Mouse (Mus musculus): ENCODE data around the gene Gm15737. TPM values are rescaled to one million over a fixed set of nuclear protein-coding genes. Genes with fewer than 3 reads are reported as not detected.

The Gm15737 gene
- total RNA-seq (2021) = under 1 TPM; 0.36 to 0.37 TPM
- long read RNA-seq, experiment 1 = 0 reads
- long read RNA-seq, experiment 2 = 0 reads

DNA sequence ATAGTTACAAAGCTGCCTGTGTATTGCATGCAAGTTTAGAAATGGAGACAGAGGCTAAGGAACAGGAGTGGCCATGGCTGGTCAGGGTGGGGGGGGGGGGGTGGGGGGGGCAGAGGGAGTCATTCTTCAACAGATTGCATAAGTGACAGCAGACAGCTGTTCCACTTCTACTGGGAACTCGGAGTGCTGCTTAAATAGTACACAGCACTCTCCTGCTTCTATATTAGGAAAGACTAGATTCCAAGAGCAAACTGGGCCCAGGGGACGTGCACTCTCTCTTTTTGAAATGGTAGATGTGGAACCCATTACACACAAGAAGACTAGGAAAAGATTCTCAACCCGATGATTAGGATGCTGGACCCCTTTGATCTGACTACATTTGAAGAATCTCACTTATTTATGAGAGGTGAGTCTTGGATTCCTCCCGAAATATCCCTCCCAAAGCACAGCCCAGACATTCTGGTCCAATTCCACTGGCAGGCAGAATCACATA, at the start of gene Gm15737:
Gene Gm15737, plus strand, starts transcription at position 269 of the 493 bp plus-strand sequence.
- intact Hi-C loops (cut with DNase I) = loop anchor here (2.0 kb wide), 1 partner anchor 18 kb away; no protein-coding TSS in a partner anchor
- peak; percentile 63 to 68 for DNase-seq

DNA sequence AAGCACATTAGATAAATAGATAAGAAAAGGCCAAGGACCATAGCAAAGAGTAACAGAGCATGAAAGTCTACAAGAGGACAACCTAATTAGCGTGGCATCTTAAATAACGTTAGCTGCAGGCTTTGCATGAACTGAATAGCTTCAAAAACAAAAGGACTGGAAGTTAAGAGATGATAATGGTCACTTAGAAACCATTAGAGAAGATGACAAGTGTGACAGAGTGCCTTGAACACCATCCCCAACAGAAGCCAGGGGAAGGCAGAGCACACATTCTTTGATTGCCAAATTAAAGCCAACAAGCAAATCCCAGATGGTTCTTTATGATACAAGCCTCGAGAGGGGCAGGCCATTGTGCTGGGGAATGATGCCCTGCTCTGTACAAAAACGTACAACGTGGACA, 47.6 kb upstream of the Gm15737 start:
- intact Hi-C loops (cut with DNase I) = no loop called here
- no peak for DNase-seq

DNA sequence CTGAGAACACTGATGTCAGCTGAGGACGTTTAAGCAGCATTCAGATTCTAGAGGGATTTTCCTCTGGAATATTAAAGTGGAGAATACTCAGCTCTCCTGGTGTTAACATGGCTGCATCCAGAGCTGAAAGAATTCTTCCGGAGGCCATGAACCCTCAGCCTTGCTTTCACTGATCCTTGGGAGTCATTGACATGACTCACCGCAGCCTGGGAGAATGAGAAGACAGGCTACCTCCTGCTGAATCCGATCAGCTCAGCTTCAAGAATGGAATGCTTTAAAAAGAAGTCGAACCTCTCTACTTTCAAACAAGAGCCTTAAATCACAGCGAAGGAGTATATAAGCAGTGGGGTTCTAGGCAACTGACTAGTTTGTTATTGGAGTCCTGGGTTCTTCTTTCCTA, 47.2 kb upstream of the Gm15737 start:
- DNase-seq = no peak
- intact Hi-C loops (cut with DNase I) = no loop called here

DNA sequence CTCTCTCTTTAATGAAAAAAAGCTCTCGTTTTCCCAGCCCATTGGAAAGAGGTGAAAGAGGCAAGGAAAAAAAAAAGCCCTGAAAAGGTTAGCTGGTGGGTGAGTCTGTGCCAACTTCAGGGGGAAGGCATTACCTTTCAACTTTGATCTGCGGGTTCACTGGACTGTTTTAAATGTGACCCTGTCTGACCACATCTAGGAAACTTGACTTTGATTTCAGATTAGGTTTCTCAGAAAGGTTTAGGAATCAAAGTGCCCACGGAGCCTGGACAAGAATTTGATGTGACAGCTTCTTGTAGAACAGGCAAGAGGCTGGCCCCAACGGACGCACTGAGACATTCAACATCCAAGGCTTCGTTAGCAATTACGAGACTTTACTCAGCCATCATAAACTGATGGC, 45.2 kb upstream of the Gm15737 start:
- no peak for DNase-seq
- intact Hi-C loops (cut with DNase I) = no loop called here

DNA sequence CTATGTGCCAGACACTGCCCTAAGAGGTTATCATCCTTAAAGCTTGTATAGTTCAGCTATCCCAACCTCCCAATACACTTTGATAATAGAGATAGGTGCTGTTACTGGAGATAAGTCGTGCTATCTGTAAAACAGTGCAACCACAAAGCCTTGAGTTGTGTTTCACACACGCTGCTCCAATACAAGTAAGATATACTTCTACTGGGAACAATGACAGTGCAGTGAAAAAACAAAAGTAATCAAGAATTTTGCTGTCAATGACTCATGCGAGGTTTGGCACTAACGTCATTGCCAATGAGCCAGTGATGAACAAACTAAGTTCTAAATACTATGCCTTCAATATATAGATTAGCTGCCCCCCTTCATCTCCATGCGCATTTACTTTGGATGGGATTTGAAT, 42.6 kb upstream of the Gm15737 start:
- intact Hi-C loops (cut with DNase I) = no loop called here
- DNase-seq = no peak

DNA sequence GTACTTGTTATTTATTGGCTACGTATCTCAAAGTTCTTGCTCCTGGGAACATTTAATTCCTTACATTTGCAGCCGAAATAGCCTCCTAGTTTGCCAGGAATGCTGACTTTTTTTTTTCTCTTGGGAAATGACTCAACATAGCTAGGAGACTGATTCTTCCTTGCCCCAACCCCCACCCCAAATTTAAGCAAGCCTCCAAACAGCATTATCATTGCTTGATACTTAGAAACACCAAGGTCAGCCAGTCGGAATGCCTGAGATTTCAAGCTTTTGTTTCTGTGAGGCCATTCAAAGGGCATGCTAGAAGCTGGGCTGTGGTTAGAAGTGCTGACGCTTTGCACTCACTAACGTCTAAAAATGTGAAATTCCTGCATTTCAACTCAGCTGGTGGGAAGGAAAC, 41.8 kb upstream of the Gm15737 start:
- DNase-seq = no peak
- intact Hi-C loops (cut with DNase I) = no loop called here

DNA sequence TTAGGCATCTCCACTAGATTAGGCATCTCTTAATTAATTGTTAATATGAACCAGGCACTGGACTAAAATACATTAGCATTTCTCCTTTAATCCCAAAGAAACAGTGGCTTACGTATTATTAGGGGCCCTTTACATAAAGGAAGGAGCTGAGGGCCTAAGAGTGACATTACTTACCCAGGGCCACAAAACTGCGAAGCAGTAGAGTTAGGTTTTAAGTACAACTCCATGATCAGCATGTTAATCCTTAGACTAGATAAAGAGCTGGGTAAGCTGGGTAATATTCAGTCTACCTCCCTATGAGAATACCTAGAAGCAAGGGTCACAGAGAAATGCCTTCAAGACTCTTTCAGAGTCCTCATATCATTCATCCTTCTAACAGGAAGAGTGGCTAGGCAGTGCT, 40.0 kb upstream of the Gm15737 start:
- no peak for DNase-seq
- intact Hi-C loops (cut with DNase I) = no loop called here

DNA sequence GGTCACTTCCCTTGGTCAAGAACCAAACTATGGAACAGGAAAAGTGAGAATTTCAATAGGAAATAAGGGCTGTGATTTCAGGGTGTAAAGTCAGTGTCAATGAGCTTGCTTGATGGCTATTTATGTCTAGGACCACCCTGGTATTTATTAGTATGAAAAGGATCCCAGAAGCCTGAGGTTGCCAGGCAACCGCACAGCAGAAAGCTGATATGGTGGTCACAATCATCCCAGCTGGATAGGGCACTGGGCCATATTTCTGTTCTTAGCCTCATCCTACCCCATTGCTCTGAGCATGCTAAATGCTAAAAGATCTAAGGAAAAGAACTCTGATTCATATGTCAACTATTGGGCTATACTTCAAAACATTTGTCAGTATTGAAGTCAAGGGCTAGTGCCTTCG, 38.1 kb upstream of the Gm15737 start:
- no peak for DNase-seq
- intact Hi-C loops (cut with DNase I) = no loop called here

DNA sequence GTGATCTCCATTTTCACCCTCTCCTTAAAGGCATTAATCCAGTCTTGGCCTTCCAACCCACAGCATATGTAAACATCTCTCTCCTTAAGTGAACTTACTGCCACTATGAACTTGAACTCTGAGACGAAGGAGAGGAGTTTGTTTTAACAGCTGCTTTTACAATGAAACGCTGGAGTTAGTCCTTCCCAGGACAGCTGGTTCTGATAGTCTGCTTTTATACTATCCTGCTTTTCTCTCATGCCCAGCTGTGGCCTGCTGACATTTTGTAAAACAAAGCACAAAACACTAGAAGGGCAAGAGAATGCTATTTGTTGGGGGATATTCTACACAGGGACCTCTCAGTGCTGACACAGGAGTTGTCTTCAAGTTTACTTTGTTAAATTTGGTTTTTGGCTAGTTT, 27.2 kb upstream of the Gm15737 start:
- no peak for DNase-seq
- intact Hi-C loops (cut with DNase I) = no loop called here

DNA sequence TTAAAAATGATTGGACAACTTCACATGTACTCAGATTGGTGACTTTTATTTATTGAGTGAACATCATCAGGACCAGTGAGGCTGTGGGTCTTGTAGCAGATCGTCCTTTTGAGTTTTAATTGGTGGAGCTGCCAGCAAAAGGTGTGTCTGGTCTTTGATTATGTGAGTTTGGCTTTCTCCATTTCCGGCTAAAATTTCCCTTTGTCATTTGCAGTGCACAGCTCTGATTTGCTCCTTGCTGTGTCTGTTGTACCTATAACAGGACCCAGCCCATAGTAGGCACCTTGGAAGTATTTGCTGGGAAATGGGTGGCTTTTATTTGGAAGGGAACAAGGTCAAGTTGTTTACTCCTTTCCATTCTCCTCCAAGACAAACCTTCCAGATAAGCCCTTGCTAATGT, 25.7 kb upstream of the Gm15737 start:
- intact Hi-C loops (cut with DNase I) = no loop called here

DNA sequence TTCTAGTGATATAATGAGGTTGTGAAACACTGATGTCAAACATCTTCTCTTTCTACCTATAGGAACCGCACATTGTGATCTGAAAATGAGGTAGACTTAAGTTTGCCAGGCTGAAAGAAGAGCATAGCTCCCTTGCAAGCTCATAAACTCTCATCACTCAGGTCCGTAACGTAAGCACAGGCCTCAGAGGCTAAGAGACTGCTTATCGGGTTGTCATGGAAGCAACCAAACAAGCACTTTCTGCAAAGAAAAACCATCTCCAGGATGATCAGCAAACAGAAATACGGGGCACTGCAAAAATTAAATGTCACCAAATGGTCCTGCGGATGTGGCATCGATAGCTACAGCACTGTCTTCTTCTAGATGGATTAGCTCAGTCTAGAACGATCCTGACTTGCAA, 23.3 kb upstream of the Gm15737 start:
- no peak for DNase-seq
- intact Hi-C loops (cut with DNase I) = no loop called here

More for the DNA sequence above, 25.7 kb upstream of the Gm15737 start:
- no peak for DNase-seq

DNA sequence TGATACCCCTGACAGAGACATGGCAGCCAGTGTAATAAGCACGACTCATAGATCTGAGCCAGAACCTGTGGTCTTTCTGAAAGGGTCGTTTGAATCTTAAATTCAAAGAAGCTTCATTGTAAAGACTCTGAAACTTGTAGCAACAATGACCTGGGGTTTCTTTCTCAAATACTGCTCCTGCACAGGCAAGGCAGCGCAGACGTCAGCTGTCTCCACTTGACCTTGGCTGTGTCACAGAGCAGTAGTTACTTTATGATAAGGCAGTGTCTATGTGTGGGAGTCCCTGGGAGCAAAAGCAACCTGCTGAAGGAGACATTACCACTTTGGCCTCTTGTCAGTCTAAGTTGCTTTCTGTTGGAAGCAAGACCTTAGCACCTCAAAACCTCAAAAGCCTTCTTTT, 22.5 kb upstream of the Gm15737 start:
- intact Hi-C loops (cut with DNase I) = no loop called here
- no peak for DNase-seq

DNA sequence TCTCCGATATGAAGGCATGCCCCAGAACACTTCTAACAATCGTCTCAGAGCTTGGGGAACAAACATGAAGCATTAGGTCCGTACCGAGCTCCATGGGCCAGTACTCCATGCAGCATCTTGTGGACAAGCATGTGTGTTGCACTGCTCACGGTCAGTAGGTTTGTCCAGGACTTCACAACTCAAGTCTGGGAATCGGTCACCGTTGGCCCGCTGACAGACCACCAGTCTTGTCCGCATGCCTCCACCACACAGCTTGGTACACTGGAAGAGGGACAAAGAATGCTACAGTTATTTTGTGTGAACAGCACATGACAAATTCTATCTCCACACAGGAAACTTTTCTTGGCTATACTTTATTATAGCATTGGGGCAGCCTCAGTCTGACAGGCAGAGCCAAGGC, 19.9 kb upstream of the Gm15737 start:
- intact Hi-C loops (cut with DNase I) = no loop called here
- DNase-seq = peak; percentile 41 to 55

DNA sequence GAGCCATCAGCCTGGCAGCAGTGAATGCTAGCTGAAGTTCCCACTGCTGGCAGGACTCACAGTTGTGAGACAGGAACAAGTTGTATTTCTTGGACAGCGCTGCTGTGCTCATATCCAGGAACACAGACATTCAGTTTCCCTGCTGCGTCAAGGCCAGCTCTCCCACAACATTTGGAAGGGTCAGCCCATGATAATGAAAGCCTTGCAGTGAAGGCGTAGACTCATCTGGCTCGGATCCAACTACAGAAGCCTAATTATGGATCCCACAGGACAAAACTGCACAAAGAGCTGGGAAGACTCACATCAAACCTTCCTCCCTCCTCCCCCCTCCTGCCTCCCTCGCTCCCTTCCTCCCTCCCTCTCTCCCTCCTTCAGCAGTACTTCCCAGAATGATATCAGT, 18.9 kb upstream of the Gm15737 start:
- intact Hi-C loops (cut with DNase I) = loop anchor here (2.0 kb wide), 1 partner anchor 19 kb away; the partner anchor contains the start of gene Gm15737
- DNase-seq = peak; percentile 81 to 82

DNA sequence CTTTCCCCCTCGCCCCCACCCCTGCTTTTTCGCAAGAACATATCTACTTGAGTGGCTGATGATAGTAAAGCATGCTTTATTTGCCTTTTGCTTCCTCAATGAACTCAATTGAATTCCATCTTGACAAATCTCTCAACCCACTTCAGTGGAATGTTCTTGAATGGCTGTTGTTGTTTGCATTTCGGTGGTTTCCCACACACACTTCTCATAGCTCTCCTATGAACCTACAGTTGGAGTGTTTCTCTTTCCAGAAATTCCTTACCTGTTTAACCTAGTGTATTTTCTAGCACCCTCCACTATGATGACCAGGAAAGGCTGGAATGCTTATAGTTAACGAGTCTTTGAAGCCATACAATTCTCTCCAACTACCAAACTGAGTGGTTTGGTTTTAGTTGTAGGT, 14.3 kb upstream of the Gm15737 start:
- no peak for DNase-seq
- intact Hi-C loops (cut with DNase I) = no loop called here

DNA sequence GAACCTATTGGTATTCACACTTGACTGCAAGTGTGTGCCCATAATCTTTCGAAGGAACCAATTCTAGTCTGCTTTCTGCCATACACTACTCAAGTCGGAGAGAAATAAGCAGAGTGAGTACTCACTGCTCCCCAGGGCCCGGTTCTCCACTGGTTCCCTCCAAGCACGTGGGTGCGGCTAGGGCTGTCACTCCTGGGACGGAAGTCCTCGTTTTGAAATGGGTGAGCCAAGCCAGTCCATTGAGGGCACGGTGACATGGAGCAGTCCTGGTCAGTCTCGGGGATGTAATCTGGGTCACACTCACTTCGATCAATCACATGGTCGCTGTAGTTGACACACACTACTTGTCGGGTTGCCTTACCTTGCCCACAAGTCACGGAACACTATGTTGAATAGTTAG, 11.4 kb upstream of the Gm15737 start:
- no peak for DNase-seq
- intact Hi-C loops (cut with DNase I) = no loop called here

DNA sequence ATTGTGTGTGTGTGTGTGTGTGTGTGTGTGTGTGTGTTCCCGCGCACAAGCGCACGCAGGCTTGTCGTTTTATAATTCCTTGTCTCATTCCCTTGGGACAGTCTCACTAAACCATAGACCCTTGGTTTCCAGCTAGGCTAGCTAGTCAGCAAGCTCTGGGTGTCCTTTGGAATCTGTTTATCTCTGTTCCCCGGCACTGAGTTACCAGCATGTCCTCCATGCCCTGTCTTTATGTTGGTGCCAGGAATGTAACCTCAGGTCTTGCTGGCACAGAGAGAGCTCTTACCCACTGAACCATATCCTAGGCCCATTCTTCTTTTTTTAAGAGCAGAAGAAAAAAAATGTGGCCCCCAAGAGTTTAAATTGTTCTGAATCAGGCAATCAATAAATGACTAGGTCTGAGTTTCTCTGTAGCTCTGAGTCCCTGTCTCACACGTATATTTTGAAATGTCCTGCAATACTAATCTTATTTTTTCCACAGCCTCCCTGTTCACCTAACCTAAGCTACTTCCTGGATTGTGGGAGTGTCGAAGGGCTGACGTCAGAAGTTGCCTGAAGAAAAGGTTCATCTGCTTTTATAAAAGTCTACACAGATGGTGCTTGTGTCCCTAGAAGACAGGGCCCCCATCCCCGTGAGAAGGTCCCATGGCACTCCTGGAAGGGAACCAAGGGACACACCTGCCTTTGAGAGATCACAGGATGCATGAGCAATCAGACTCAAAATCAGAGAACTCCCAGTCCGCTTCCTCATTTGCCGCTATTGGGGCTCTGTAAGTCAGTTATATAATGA, 10.2 kb upstream of the Gm15737 start:
- intact Hi-C loops (cut with DNase I) = no loop called here
- no peak for DNase-seq

DNA sequence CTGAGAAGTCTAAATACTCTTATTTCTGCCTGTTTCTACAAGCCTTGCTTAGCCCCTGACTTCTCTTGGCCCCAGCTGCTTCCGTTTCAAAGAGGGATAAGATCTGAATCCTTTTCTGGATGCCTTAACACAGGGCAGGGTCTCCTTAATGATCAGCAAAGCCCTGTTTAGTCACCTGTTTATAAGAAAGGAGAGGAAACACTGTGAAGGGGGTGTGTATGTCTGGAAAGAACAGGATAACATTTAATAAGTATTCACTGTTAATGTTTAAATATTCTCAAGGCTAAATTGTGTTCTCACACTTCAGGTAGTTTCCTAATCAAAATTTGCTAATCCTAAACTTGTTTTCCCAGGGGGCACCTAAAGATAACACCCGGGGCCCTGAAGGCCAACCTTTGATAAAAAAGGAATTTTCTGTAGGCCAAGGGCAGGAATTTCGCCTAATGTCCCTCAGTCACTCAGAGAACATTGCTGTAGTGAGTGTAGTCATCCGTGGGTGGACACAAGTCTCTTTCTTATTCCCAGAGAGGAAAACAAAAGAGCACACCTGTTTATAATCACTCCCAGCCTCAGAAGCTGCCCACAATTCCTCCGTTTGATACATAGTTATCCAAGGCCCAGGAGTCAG, 8.8 kb upstream of the Gm15737 start:
- no peak for DNase-seq
- intact Hi-C loops (cut with DNase I) = no loop called here

DNA sequence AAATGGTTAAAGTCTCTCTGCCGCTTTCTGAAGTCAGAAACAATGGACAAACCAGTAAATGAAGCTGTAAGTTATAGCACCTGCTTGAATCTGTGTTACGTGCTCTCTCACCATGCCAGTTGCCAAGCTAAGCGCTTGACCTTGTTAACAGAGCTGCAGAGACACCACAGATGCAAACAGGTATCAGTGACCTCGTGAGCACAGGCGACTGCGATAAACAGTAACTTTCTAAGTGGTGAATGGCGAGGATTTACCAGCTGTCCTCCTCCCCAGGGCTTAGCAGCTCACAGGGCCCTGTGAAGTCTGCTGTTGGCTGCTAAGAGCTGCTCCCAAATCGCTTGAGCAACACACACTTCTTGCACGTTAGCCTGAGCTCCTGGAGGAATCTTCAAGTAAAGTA, 6.6 kb upstream of the Gm15737 start:
- intact Hi-C loops (cut with DNase I) = no loop called here
- no peak for DNase-seq

DNA sequence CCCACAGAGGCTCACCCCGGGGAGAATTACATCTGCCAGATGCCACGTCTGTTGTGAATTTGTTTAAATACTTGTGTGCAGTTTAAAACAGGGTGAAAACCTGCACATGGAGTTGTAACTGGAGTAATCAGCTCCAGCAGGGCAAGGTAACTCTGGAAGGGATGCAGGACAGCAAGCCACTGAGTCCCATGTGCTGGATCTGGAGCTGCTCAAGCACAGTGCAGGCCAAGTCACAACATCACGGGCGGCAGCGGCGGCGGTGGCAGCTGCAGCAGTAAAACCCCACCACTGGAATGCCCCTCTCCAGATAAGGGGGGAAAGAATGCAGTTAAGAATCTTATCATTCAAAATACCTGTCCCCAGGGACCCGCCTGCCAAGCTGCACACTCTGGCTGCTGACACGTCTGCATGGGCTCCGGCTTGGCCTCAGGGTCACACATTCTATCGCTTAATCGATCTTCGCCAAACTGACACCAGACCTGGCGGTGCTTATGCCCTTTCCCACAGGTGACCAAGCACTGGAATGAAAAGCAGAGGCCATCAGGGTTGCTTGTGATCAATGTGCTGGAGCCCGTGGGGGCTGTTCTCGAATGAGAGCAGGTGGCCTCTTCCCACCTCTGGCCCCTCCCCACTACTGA, 544 bp downstream of the Gm15737 start:
- intact Hi-C loops (cut with DNase I) = loop anchor here (2.0 to 10.0 kb wide), 4 partner anchors 19 to 675 kb away; no protein-coding TSS in a partner anchor

DNA sequence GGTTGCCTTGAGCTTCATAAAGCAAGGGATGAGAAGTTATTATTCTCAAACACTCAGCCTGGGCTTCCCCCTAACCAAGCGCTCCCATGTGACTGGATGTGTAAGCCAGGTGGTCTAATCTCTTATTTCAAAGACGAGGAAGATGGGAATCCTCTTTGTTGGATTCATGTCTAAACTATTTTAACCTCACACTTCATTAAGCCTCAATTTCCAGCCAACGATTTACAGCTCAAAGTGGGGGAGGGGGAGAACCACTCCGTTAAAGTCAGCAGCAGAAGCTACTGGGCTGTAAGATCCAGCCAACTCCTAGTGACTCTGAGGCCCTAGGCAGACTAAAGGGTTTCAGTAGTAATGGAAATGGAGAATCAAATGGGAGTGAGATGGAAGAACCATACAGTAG, 2.7 kb downstream of the Gm15737 start:
- intact Hi-C loops (cut with DNase I) = loop anchor here (5.0 to 10.0 kb wide), 3 partner anchors 85 to 673 kb away; no protein-coding TSS in a partner anchor
- no peak for DNase-seq

More for the DNA sequence above, 544 bp downstream of the Gm15737 start:
- DNase-seq = peak; percentile 44 to 53
